Mouse (Mus musculus) CH12.LX (cell line): ENCODE results near the gene Gm20708. TPM values are rescaled to one million over a fixed set of nuclear protein-coding genes. Genes with fewer than 3 reads are reported as not detected.

Experiments
- DNase-seq: peaks from one replicate; pipeline ENCODE4 v3.0.0-alpha.2; 2013; ENCODE audit errors: extremely low read depth
- H3K27ac ChIP-seq: 2 replicates; pipeline ENCODE4 v1.5.1; 2012; ENCODE audit warnings: low read depth, mild to moderate bottlenecking, control low read depth, moderate library complexity; ENCODE audit not compliant: insufficient read depth
- H3K27me3 ChIP-seq: replicated peaks from 2 replicates; pipeline ENCODE3; 2012; ENCODE audit warnings: inconsistent platforms
- H3K36me3 ChIP-seq, 2 experiments: replicated peaks in 1 of 2; 2 replicates each; pipeline versions ENCODE3 to v1.6.1; 2012; ENCODE audit warnings: inconsistent platforms in 1 of 2, low read length in 1 of 2, mild to moderate bottlenecking in 1 of 2, mixed read lengths in 1 of 2, moderate library complexity in 1 of 2; ENCODE audit not compliant: control insufficient read depth in 1 of 2, insufficient read depth in 1 of 2
- H3K4me1 ChIP-seq, 2 experiments: 2 replicates each; pipeline ENCODE4 v1.6.1; 2012; ENCODE audit warnings: inconsistent platforms in 1 of 2, moderate library complexity in 1 of 2; ENCODE audit not compliant: insufficient read depth in 2 of 2, control insufficient read depth in 1 of 2
- H3K4me2 ChIP-seq: 2 replicates; pipeline ENCODE4 v1.6.1; 2012; ENCODE audit warnings: low read depth, mild to moderate bottlenecking, control low read depth; ENCODE audit not compliant: poor library complexity, insufficient read depth, severe bottlenecking
- H3K4me3 ChIP-seq, 3 experiments: fragments of 150-350 bp in 1 of 3; sonication (generic) in 1 of 3; replicated peaks in 1 of 3; 2 replicates each; pipeline versions ENCODE3 to v1.5.1; 2011 to 2012; ENCODE audit warnings: low read depth in 2 of 3, low read length in 2 of 3, mild to moderate bottlenecking in 2 of 3, moderate library complexity in 2 of 3, control low read depth in 1 of 3, improper control_type of control experiment in 1 of 3, inconsistent platforms in 1 of 3, mixed read lengths in 1 of 3; ENCODE audit not compliant: poor library complexity in 1 of 3
- H3K79me2 ChIP-seq: replicated peaks from 2 replicates; pipeline ENCODE4 v1.6.1; 2012; ENCODE audit warnings: mild to moderate bottlenecking, moderate library complexity; ENCODE audit not compliant: control insufficient read depth, poor library complexity, insufficient read depth, severe bottlenecking; ENCODE audit errors: extremely low read depth
- H3K9ac ChIP-seq: 2 replicates; pipeline ENCODE4 v1.6.1; 2012; ENCODE audit warnings: low read depth, mild to moderate bottlenecking, control low read depth, moderate library complexity; ENCODE audit not compliant: insufficient read depth
- H3K9me3 ChIP-seq: replicated peaks from 2 replicates; pipeline ENCODE3; 2012; ENCODE audit warnings: low read length, inconsistent platforms, mixed read lengths
- BHLHE40 ChIP-seq: IDR thresholded peaks from 2 replicates; pipeline ENCODE4 v1.6.1; 2011; ENCODE audit warnings: mild to moderate bottlenecking, low read depth, low read length, improper control_type of control experiment
- CHD1 ChIP-seq: IDR thresholded peaks from 2 replicates; pipeline ENCODE4 v1.6.1; 2012; ENCODE audit warnings: low read depth, low read length, improper control_type of control experiment, inconsistent platforms
- CHD2 ChIP-seq: IDR thresholded peaks from 2 replicates; pipeline ENCODE4 v1.6.1; 2011; ENCODE audit warnings: low read length, improper control_type of control experiment
- CTCF ChIP-seq, 2 experiments: IDR thresholded peaks in 1 of 2; conservative IDR thresholded peaks in 1 of 2; 2 replicates each; pipeline ENCODE4 v1.5.1; 2011 to 2012; ENCODE audit warnings: low read depth in 2 of 2, low read length in 2 of 2, improper control_type of control experiment in 1 of 2, inconsistent platforms in 1 of 2, mild to moderate bottlenecking in 1 of 2, moderate library complexity in 1 of 2
- E2F4 ChIP-seq: IDR thresholded peaks from 2 replicates; pipeline ENCODE4 v1.6.1; 2011; ENCODE audit warnings: low read depth, low read length, improper control_type of control experiment; ENCODE audit not compliant: insufficient replicate concordance
- ELF1 ChIP-seq: IDR thresholded peaks from 2 replicates; pipeline ENCODE4 v1.6.1; 2014; ENCODE audit warnings: low read depth, mild to moderate bottlenecking, inconsistent platforms, low read length, improper control_type of control experiment
- EP300 ChIP-seq: IDR thresholded peaks from 2 replicates; pipeline ENCODE4 v1.6.1; 2011; ENCODE audit warnings: low read length, improper control_type of control experiment
- ETS1 ChIP-seq: conservative IDR thresholded peaks from 2 replicates; pipeline ENCODE4 v1.6.1; 2012; ENCODE audit warnings: low read depth, mild to moderate bottlenecking, inconsistent platforms, low read length, improper control_type of control experiment, moderate library complexity
- GABPA ChIP-seq: IDR thresholded peaks from 2 replicates; pipeline ENCODE4 v1.6.1; 2012; ENCODE audit warnings: low read depth, low read length, improper control_type of control experiment, inconsistent platforms; ENCODE audit not compliant: insufficient replicate concordance
- HCFC1 ChIP-seq: IDR thresholded peaks from 2 replicates; pipeline ENCODE4 v1.6.1; 2012; ENCODE audit warnings: low read depth, mild to moderate bottlenecking, inconsistent platforms, low read length, improper control_type of control experiment
- IRF4 ChIP-seq: IDR thresholded peaks from 2 replicates; pipeline ENCODE4 v1.6.1; 2014; ENCODE audit warnings: low read depth, mild to moderate bottlenecking, inconsistent platforms, low read length, improper control_type of control experiment
- JUN ChIP-seq: IDR thresholded peaks from 2 replicates; pipeline ENCODE4 v1.6.1; 2011; ENCODE audit warnings: low read depth, mild to moderate bottlenecking, low read length, improper control_type of control experiment, moderate library complexity; ENCODE audit not compliant: insufficient read depth
- JUND ChIP-seq: conservative IDR thresholded peaks from 2 replicates; pipeline ENCODE4 v1.6.1; 2011; ENCODE audit warnings: low read depth, low read length, improper control_type of control experiment
- KAT2A ChIP-seq: IDR thresholded peaks from 2 replicates; pipeline ENCODE4 v1.6.1; 2012; ENCODE audit warnings: low read length, improper control_type of control experiment, inconsistent platforms; ENCODE audit not compliant: insufficient replicate concordance
- MAFK ChIP-seq: IDR thresholded peaks from 2 replicates; pipeline ENCODE4 v1.6.1; 2011; ENCODE audit warnings: low read length, improper control_type of control experiment; ENCODE audit not compliant: insufficient replicate concordance
- MAX ChIP-seq: IDR thresholded peaks from 2 replicates; pipeline ENCODE4 v1.6.1; 2011; ENCODE audit warnings: low read length, improper control_type of control experiment
- MAZ ChIP-seq: IDR thresholded peaks from 2 replicates; pipeline ENCODE4 v1.6.1; 2012; ENCODE audit warnings: low read depth, mild to moderate bottlenecking, inconsistent platforms, low read length, improper control_type of control experiment, moderate library complexity
- MEF2A ChIP-seq: IDR thresholded peaks from 2 replicates; pipeline ENCODE4 v1.6.1; 2014; ENCODE audit warnings: low read depth, mild to moderate bottlenecking, inconsistent platforms, low read length, improper control_type of control experiment, borderline replicate concordance
- MXI1 ChIP-seq: IDR thresholded peaks from 2 replicates; pipeline ENCODE4 v1.6.1; 2011; ENCODE audit warnings: mild to moderate bottlenecking, low read depth, low read length, improper control_type of control experiment
- MYC ChIP-seq: IDR thresholded peaks from 2 replicates; pipeline ENCODE4 v1.6.1; 2011; ENCODE audit warnings: low read depth, mild to moderate bottlenecking, improper control_type of control experiment, low read length
- NELFE ChIP-seq: IDR thresholded peaks from 2 replicates; pipeline ENCODE4 v1.6.1; 2011; ENCODE audit warnings: low read depth, low read length, improper control_type of control experiment
- NRF1 ChIP-seq: IDR thresholded peaks from 2 replicates; pipeline ENCODE4 v1.6.1; 2014; ENCODE audit warnings: low read depth, mild to moderate bottlenecking, inconsistent platforms, low read length, improper control_type of control experiment, moderate library complexity
- PAX5 ChIP-seq: IDR thresholded peaks from 2 replicates; pipeline ENCODE4 v1.6.1; 2012; ENCODE audit warnings: low read length, inconsistent platforms, mixed read lengths
- POLR2A ChIP-seq: IDR thresholded peaks from 2 replicates; pipeline ENCODE4 v1.6.1; 2011; ENCODE audit warnings: low read depth, mild to moderate bottlenecking, improper control_type of control experiment, low read length
- POLR2AphosphoS2 ChIP-seq: IDR thresholded peaks from 2 replicates; pipeline ENCODE4 v1.6.1; 2011; ENCODE audit warnings: low read depth, low read length, improper control_type of control experiment
- RAD21 ChIP-seq: IDR thresholded peaks from 2 replicates; pipeline ENCODE4 v1.6.1; 2011; ENCODE audit warnings: low read depth, mild to moderate bottlenecking, low read length, improper control_type of control experiment, moderate library complexity
- RCOR1 ChIP-seq: conservative IDR thresholded peaks from 2 replicates; pipeline ENCODE4 v1.6.1; 2012; ENCODE audit warnings: low read depth, mild to moderate bottlenecking, inconsistent platforms, low read length, improper control_type of control experiment
- SIN3A ChIP-seq: IDR thresholded peaks from 2 replicates; pipeline ENCODE4 v1.6.1; 2012; ENCODE audit warnings: low read length, improper control_type of control experiment, inconsistent platforms
- SMC3 ChIP-seq: IDR thresholded peaks from 2 replicates; pipeline ENCODE4 v1.6.1; 2011; ENCODE audit warnings: low read depth, low read length, improper control_type of control experiment
- TBP ChIP-seq: conservative IDR thresholded peaks from 2 replicates; pipeline ENCODE4 v1.6.1; 2011; ENCODE audit warnings: low read depth, low read length, improper control_type of control experiment
- TCF12 ChIP-seq: IDR thresholded peaks from 2 replicates; pipeline ENCODE4 v1.6.1; 2014; ENCODE audit warnings: low read depth, mild to moderate bottlenecking, inconsistent platforms, low read length, improper control_type of control experiment
- UBTF ChIP-seq: IDR thresholded peaks from 2 replicates; pipeline ENCODE4 v1.6.1; 2012; ENCODE audit warnings: low read depth, mild to moderate bottlenecking, inconsistent platforms, low read length, improper control_type of control experiment, moderate library complexity
- USF1 ChIP-seq: IDR thresholded peaks from 2 replicates; pipeline ENCODE4 v1.6.1; 2014; ENCODE audit warnings: low read depth, mild to moderate bottlenecking, inconsistent platforms, low read length, improper control_type of control experiment
- USF2 ChIP-seq: conservative IDR thresholded peaks from 2 replicates; pipeline ENCODE4 v1.6.1; 2011; ENCODE audit warnings: low read depth, low read length, improper control_type of control experiment
- ZC3H11A ChIP-seq: IDR thresholded peaks from 2 replicates; pipeline ENCODE4 v1.6.1; 2012; ENCODE audit warnings: low read depth, mild to moderate bottlenecking, inconsistent platforms, low read length, improper control_type of control experiment
- ZKSCAN1 ChIP-seq: IDR thresholded peaks from 2 replicates; pipeline ENCODE4 v1.6.1; 2012; ENCODE audit warnings: low read depth, inconsistent platforms, low read length, improper control_type of control experiment, borderline replicate concordance
- ZMIZ1 ChIP-seq: IDR thresholded peaks from 2 replicates; pipeline ENCODE4 v1.6.1; 2012; ENCODE audit warnings: low read depth, mild to moderate bottlenecking, inconsistent platforms, low read length, improper control_type of control experiment
- ZNF384 ChIP-seq: IDR thresholded peaks from 2 replicates; pipeline ENCODE4 v1.6.1; 2012; ENCODE audit warnings: low read depth, low read length, improper control_type of control experiment, inconsistent platforms
- dilution Hi-C: fragments of 300-500 bp; cut with MboI; formaldehyde crosslinking; loops from 2 replicates; pipeline ENCODE4 v1.14.3; 2020; ENCODE audit warnings: low sequenced_read_pairs; ENCODE audit not compliant: extremely low pct_unique_long_range_greater_than_20kb, extremely low pct_ligation_motif_present
- in situ Hi-C: fragments of 300-500 bp; cut with MboI; formaldehyde crosslinking; loops from 3 replicates; pipeline ENCODE4 v1.14.3; 2019; ENCODE audit warnings: low sequenced_read_pairs, low pct_ligation_motif_present, low pct_unique_long_range_greater_than_20kb, mixed read lengths
- polyA plus RNA-seq: library from polyadenylated mRNA; unstranded; fragments of >175 nt; gene quantifications from 2 replicates; pipeline ENCODE4 v1.2.1, GENCODE M21; 2012; ENCODE audit warnings: low read depth; ENCODE audit not compliant: insufficient read length
- total RNA-seq, 2 experiments: library from RNA; depleted of rRNA; stranded (reverse); fragments of 300-350 nt in 1 of 2; fragments of >200 nt in 1 of 2; gene quantifications; 2 replicates each; pipeline ENCODE4 v1.2.3; 2012 to 2014

The Gm20708 gene
- total and polyA plus RNA-seq, 3 experiments, result 0.50 to 1.0 (median 0.80) TPM

DNA sequence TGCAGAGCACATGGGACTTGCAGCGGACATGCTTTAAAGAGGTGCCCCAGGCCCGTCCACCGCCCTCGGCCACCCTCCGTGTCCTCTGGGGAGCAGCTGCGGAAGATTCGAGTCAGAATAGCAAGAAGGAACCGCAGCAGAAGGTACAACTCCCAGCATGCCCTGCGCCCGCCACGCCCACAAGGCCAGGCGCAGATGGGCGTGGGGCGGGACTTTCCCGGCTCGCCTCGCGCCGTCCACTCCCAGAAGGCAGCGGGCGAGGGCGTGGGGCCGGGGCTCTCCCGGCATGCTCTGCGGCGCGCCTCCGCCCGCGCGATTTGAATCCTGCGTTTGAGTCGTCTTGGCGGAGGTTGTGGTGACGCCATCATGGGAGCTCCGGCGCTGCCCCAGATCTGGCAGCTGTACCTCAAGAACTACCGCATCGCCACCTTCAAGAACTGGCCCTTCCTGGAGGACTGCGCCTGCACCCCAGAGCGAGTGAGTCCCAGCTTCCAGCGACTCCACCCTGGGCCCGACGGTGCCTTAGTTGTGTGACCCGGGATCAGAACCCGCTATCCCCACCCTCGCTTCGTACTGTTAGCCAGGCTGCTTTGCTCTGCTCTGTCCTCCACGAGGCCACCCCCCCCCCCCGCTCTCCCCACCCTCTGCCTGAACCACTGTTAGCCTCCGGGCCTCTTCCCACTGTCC is 39.7 kb downstream of the Gm20708 start, which contains the start of gene Birc5:
TSS of gene Birc5 (plus strand) at position 267 of the 687 bp plus-strand sequence.
- peak; percentile 99 for DNase-seq
- Histone ChIP-seq H3K4me2 (peak within 1 kb of the TSS; percentile 85), H3K9ac (peak within 1 kb of the TSS; percentile 89), H3K36me3 (peaks cover 16 to 35% of the 10 kb centered on the region in 2 experiments), H3K9me3 (no peaks in the 10 kb centered on the region), H3K4me1 (peaks cover 10 to 37% of the 10 kb centered on the region in 2 experiments), H3K27me3 (no peaks in the 10 kb centered on the region), H3K27ac (peak within 1 kb of the TSS; percentile 92), H3K79me2 (peaks cover 37% of the 10 kb centered on the region), H3K4me3 (peak within 1 kb of the TSS; percentile 79 to 96 (median 81))
- dilution Hi-C loops (no loop called here), in situ Hi-C loops (no loop called here)
- TF ChIP-seq MAFK, result no peak
- no peak for TF ChIP-seq SMC3
- peak; percentile 91; the same call in 1 of the 2 replicates for TF ChIP-seq KAT2A
- no peak for TF ChIP-seq ZKSCAN1
- TF ChIP-seq JUN, result no peak
- peak; percentile 21; the same call in 1 of the 2 replicates for TF ChIP-seq ZNF384
- no peak for TF ChIP-seq CTCF (conservative IDR thresholded peaks at IDR 0.05 in 1 of 2, IDR thresholded peaks at IDR 0.05 in 1 of 2; ENCODE audit: low read depth in 2 of 2, low read length in 2 of 2)
- TF ChIP-seq ZMIZ1, result peak; percentile 98
- peak; percentile 99 for TF ChIP-seq NELFE
- TF ChIP-seq CHD2, result peak; percentile 53; the same call in 1 of the 2 replicates
- TF ChIP-seq UBTF, result peak; percentile 86; the same call in 1 of the 2 replicates
- peak; percentile 77 for TF ChIP-seq NRF1
- peak; percentile 83 for TF ChIP-seq ELF1
- TF ChIP-seq BHLHE40, result peak; percentile 5; the same call in 1 of the 2 replicates
- TF ChIP-seq EP300, result peak; percentile 48; the same call in 1 of the 2 replicates
- peak; percentile 89 for TF ChIP-seq MXI1
- TF ChIP-seq MAX, result peak; percentile 91
- TF ChIP-seq ETS1, result peak; percentile 45; the same call in 1 of the 2 replicates
- TF ChIP-seq SIN3A, result peak; percentile 99
- TF ChIP-seq USF1, result no peak; the same call in 1 of the 2 replicates
- no peak for TF ChIP-seq PAX5
- TF ChIP-seq HCFC1, result peak; percentile 89
- TF ChIP-seq TBP, result peak; percentile 80; the same call in 1 of the 2 replicates
- TF ChIP-seq RAD21, result no peak
- TF ChIP-seq RCOR1, result no peak
- no peak for TF ChIP-seq ZC3H11A
- peak; percentile 88 for TF ChIP-seq IRF4
- no peak for TF ChIP-seq JUND
- TF ChIP-seq MAZ, result peak; percentile 45; the same call in 1 of the 2 replicates
- peak; percentile 98 for TF ChIP-seq TCF12
- peak; percentile 93; the same call in 1 of the 2 replicates for TF ChIP-seq MYC
- TF ChIP-seq POLR2AphosphoS2, result peak; percentile 98
- TF ChIP-seq GABPA, result peak; percentile 35; the same call in 1 of the 2 replicates
- TF ChIP-seq CHD1, result 0 out of 2 replicates have a peak, but pooled peaks have one; percentile 29
- peak; percentile 96 for TF ChIP-seq E2F4
- TF ChIP-seq MEF2A, result peak; percentile 81
- TF ChIP-seq USF2, result no peak
- TF ChIP-seq POLR2A, result peak; percentile 98
